11 mouse cellular contexts compared by ENCODE assay signal in the genomic region with DNA sequence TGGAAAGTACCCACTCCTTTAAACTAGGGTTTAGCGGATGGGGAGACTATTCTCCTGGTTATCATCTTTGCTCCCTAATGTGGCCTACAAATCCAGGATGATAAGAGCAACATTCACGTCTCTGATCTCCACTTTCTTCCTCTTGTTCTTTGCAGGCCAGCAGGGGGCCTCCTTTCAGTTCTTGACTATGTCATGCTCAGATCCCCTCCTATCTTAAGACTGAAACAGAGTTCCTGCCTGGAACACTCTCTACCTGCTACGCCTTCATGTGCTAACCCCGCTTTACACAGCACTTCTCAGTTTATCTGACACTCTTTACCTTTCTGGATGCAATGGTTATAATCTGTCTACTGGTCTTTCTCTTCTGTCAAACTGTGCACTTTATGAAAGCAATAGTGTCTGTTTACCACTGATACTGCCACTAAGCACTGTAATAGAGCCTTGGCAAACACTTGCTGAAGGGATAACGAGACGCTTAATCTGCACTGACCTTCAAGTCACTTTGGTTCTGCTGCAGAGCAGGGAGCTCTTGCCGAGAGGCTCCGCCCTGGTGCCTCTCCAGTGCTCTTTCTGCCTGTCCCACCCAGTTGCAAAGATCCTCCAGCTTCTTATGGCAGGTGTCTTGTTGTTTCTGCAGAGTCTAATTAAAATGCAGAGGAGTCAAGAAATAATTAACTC.
DNase-seq lines count a peak whose midpoint lies in the region; ATAC-seq and TF ChIP-seq lines count a peak whose summit lies in the region.
"Had no signal": no experiment of that assay in that cellular context is flagged by ENCODE, and none has a peak within 500 bp of the region (broad histone marks: within the 10 kb centered on the region; RNA-seq: fewer than 3 reads in every experiment).

No protein-coding gene starts in this region.

- no peak overlapping the region for H3K4me3 ChIP-seq in left cerebral cortex, adult 2 months
- H3K4me3 ChIP-seq in forebrain, embryonic 15.5 days = no peak overlapping the region
- H3K4me3 ChIP-seq: limb, embryonic 13.5 days; neural tube, embryonic 12.5 days had no signal

- H3K9me3 ChIP-seq in forebrain, embryonic 15.5 days = no peaks in the 10 kb centered on the region
- H3K9me3 ChIP-seq: limb, embryonic 13.5 days; neural tube, embryonic 12.5 days had no signal

- no peak overlapping the region for H3K27ac ChIP-seq in left cerebral cortex, adult 2 months
- H3K27ac ChIP-seq in forebrain, embryonic 15.5 days (replicated peaks) = no peak overlapping the region
- H3K27ac ChIP-seq: limb, embryonic 13.5 days; neural tube, embryonic 12.5 days had no signal

- no peaks in the 10 kb centered on the region for H3K27me3 ChIP-seq in forebrain, embryonic 15.5 days
- H3K27me3 ChIP-seq: limb, embryonic 13.5 days; neural tube, embryonic 12.5 days had no signal

- H3K36me3 ChIP-seq in forebrain, embryonic 15.5 days = peaks cover 89% of the 10 kb centered on the region

- no peak for ATAC-seq in forebrain, embryonic 15.5 days (replicated peaks)

- intact Hi-C loops in left cerebral cortex, adult 2 months (cut with DNase I) = no loop called here
- intact Hi-C loops in left cerebral cortex, postnatal 36 days (cut with DNase I) = no loop called here

- no peaks in the 10 kb centered on the region for H3K4me1 ChIP-seq in forebrain, embryonic 15.5 days
- H3K4me1 ChIP-seq: limb, embryonic 13.5 days; neural tube, embryonic 12.5 days had no signal

- no peak overlapping the region for H3K4me2 ChIP-seq in forebrain, embryonic 15.5 days (replicated peaks)
- H3K4me2 ChIP-seq: limb, embryonic 13.5 days; neural tube, embryonic 12.5 days had no signal

- TF ChIP-seq CTCF in left cerebral cortex, adult 2 months (IDR thresholded peaks at IDR 0.05) = peak; percentile 49

- 71% methylated on average over 8 of the region's 8 CpGs for WGBS in forebrain, embryonic 15.5 days

- no peak overlapping the region for H3K9ac ChIP-seq in forebrain, embryonic 15.5 days (replicated peaks)
- H3K9ac ChIP-seq: limb, embryonic 13.5 days; neural tube, embryonic 12.5 days had no signal

- peak; percentile 15 for DNase-seq in adrenal gland, postnatal 10 days
- DNase-seq in adrenal gland, postnatal 4 days (ENCODE audit: low spot score in 2 of 2) = no peak
- DNase-seq in left cerebral cortex, adult 2 months (ENCODE audit: extremely low spot score in 1 of 2, low spot score in 2 of 2) = no peak
- no peak for DNase-seq in left cerebral cortex, postnatal 36 days (ENCODE audit: low spot score in 2 of 2)
- DNase-seq in embryo, embryonic 11.5 days (ENCODE audit: low read depth, low spot score) = peak; percentile 5
- DNase-seq in mesoderm, embryonic 11.5 days (ENCODE audit: low read depth, low spot score) = peak; percentile 6
- no peak for DNase-seq in layer of hippocampus, postnatal 10 days (ENCODE audit: low spot score in 2 of 2)
- DNase-seq: gastrocnemius, postnatal 36 days had no signal

Comparison
In these comparisons a context has a peak if more than half of its experiments do, and no peak if none do; other contexts are left out.
1. DNase-seq: peak in adrenal gland, postnatal 10 days (single experiment), embryo, embryonic 11.5 days (single experiment) and mesoderm, embryonic 11.5 days (single experiment); none in adrenal gland, postnatal 4 days (0 of 2), left cerebral cortex, adult 2 months (0 of 2), left cerebral cortex, postnatal 36 days (0 of 2) and layer of hippocampus, postnatal 10 days (0 of 2).